Mouse (Mus musculus): Measurements from ENCODE around the gene Apbb1. TPM values are rescaled to one million over a fixed set of nuclear protein-coding genes. Genes with fewer than 3 reads are reported as not detected.
A peak's percentile ranks its signal among the peaks of the same experiment; 100 is the strongest.

Gene Apbb1
- polyA plus RNA-seq (2015; fragmentation: Nextera tagmentation; extraction: Ambion mirVana), result 31.4 and 34.1 TPM in 2 replicates

DNA sequence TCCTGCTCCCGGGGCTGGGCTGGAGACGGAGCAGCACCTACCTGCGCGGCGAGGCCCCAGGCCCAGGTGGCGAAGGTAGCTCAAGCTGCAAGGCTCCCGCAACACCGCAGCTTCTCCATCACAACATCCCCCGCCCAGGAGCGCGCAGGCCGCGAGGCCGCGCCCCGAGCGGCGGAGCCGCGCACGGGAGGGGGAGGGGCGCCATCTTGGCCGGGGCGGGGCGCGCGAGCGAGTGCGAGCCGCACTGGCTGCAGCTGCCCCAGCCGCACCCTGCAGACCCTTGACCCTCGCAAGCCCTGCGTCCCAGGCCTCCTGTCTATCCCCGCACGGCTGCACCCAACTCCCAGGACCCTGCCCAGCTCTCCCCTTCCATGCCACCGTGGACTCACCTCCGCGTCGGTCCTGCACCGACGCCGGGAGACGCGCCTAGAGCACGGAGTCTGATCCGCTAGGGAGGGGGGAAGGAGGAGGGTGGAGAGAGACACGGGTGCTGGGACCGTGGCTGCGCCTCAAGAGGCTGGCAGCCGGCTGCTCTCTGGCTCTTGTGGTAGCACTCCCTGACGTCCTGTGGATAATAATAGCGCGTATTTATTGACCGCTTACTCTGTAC is at the start of gene Apbb1:
TSS of gene Apbb1 (minus strand) at position 560 of the 610 bp plus-strand sequence.
- no peak for TF ChIP-seq CTCF (IDR thresholded peaks at IDR 0.05; ENCODE audit: low read depth)
- Histone ChIP-seq H3K4me1 (replicated peaks; ENCODE audit: insufficient read depth, low read length) (no peaks in the 10 kb centered on the region), H3K36me3 (ENCODE audit: insufficient read depth, low read length) (no peaks in the 10 kb centered on the region), H3K27me3 (ENCODE audit: insufficient read depth, low read length) (no peaks in the 10 kb centered on the region), H3K9me3 (replicated peaks; ENCODE audit: low read length) (no peaks in the 10 kb centered on the region), H3K27ac (peak within 1 kb of the TSS; percentile 57), H3K9ac (ENCODE audit: low read depth, low read length) (peak within 1 kb of the TSS; percentile 73), H3K4me2 (ENCODE audit: low read length) (peak within 1 kb of the TSS; percentile 74), H3K4me3 (replicated peaks; ENCODE audit: low read depth, low read length) (peak within 1 kb of the TSS; percentile 80)
- peak; percentile 74 for DNase-seq (ENCODE audit: low spot score)
- under 1% methylated on average over 41 of the region's 54 CpGs for WGBS
- peak; percentile 90 for ATAC-seq (replicated peaks; ENCODE audit: low FRiP score, low read depth)

DNA sequence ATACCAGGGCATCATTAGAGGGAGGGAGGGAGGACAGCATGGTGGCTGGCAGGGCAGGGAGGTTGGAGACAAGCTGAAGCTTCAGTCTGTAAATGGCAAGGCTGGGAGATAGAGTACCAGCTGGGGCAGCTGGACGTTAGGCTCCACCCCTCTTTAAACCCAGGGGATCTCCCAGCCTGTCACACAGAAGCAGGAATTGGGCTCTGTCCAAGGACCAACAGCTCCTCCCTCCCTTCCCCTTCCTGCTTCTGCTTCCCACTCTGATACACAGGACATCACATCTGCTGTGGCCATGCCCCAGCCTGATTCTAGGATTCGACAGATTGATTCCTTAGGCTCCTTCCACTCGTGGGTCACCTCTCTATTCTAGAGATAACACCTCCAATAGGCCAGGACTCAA is 47.2 kb upstream of the Apbb1 start:
- DNase-seq (ENCODE audit: low spot score) (peak; percentile 81), ATAC-seq (replicated peaks; ENCODE audit: low FRiP score, low read depth) (no peak)
- Histone ChIP-seq H3K4me2 (ENCODE audit: low read length) (no peak overlapping the region), H3K27me3 (ENCODE audit: insufficient read depth, low read length) (no peaks in the 10 kb centered on the region), H3K4me3 (replicated peaks; ENCODE audit: low read depth, low read length) (no peak overlapping the region), H3K27ac (no peak overlapping the region), H3K36me3 (ENCODE audit: insufficient read depth, low read length) (peaks cover 11% of the 10 kb centered on the region; the same call in 1 of the 2 replicates), H3K9me3 (replicated peaks; ENCODE audit: low read length) (no peaks in the 10 kb centered on the region), H3K4me1 (replicated peaks; ENCODE audit: insufficient read depth, low read length) (peaks cover 10% of the 10 kb centered on the region), H3K9ac (ENCODE audit: low read depth, low read length) (no peak overlapping the region)
- WGBS, result 24% methylated on average over 3 of the region's 3 CpGs
- no peak for TF ChIP-seq CTCF (IDR thresholded peaks at IDR 0.05; ENCODE audit: low read depth)

DNA sequence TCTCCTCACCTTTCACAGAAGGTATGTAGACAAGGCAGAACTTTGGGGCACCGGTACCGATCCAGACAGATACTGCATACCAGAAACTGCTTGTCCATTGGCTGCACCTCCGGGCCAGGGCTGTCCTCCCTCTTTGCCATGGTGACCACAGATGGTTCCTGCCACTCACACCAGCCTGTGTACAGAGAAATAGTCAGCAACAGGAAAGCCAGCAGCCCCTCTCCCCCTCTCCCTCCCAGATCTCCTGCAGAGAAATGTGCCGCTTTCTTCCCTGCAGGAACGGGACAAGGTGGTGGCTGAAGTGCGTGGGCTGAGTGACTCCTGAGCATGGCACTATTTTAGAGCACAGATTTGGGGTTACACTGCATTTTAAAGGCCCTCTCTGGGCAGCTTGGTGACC is 43.9 kb upstream of the Apbb1 start:
- H3K36me3 ChIP-seq (ENCODE audit: insufficient read depth, low read length), result peaks cover 17% of the 10 kb centered on the region
- H3K4me2 ChIP-seq (ENCODE audit: low read length), result no peak overlapping the region
- no peak overlapping the region for H3K4me3 ChIP-seq (replicated peaks; ENCODE audit: low read depth, low read length)
- H3K27me3 ChIP-seq (ENCODE audit: insufficient read depth, low read length), result no peaks in the 10 kb centered on the region
- DNase-seq (ENCODE audit: low spot score) (no peak), ATAC-seq (replicated peaks; ENCODE audit: low FRiP score, low read depth) (peak; percentile 60)
- H3K4me1 ChIP-seq (replicated peaks; ENCODE audit: insufficient read depth, low read length), result peaks cover 5% of the 10 kb centered on the region; the same call in 1 of the 2 replicates
- no peaks in the 10 kb centered on the region for H3K9me3 ChIP-seq (replicated peaks; ENCODE audit: low read length)
- TF ChIP-seq CTCF (IDR thresholded peaks at IDR 0.05; ENCODE audit: low read depth), result no peak
- H3K27ac ChIP-seq, result no peak overlapping the region
- 68% methylated on average over 6 of the region's 6 CpGs for WGBS
- H3K9ac ChIP-seq (ENCODE audit: low read depth, low read length), result no peak overlapping the region

DNA sequence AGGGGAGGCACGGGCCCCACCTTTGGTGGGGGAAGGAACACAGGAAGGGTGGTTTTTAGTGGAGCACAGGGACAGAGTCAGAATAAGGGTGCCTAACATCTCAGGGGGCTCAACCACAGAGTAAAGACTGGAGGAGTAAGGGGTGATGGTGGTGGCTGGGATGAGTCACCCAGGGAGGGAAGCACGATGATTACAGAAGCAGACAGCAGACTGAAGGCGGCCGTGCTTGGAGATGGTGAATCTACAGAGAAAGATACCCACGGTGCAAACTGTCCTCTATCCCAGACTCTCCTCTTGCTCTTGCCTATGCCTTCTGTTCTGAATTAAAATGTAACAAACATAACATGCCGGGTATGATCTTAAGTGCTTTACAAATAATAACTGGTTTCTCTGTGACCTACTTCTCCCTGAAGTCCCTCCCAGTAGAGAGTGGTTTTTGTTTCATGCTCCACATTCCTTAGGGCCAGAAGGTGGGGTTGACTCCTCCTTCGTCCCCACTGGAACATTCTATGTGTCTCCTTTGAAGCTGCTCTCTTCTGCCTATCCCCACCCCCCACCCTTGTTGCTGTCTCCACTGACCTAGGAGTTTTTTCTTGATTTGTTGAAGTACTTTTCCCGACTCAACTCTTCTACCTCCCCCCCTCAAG is 40.3 kb upstream of the Apbb1 start:
- Histone ChIP-seq H3K27me3 (ENCODE audit: insufficient read depth, low read length) (no peaks in the 10 kb centered on the region), H3K27ac (peak overlapping the region; percentile 54; the same call in 1 of the 2 replicates), H3K9ac (ENCODE audit: low read depth, low read length) (no peak overlapping the region), H3K36me3 (ENCODE audit: insufficient read depth, low read length) (peaks cover 44% of the 10 kb centered on the region), H3K4me3 (replicated peaks; ENCODE audit: low read depth, low read length) (no peak overlapping the region), H3K4me2 (ENCODE audit: low read length) (no peak overlapping the region), H3K9me3 (replicated peaks; ENCODE audit: low read length) (no peaks in the 10 kb centered on the region), H3K4me1 (replicated peaks; ENCODE audit: insufficient read depth, low read length) (no peaks in the 10 kb centered on the region)
- ATAC-seq (replicated peaks; ENCODE audit: low FRiP score, low read depth) (no peak; the same call in 1 of the 2 replicates), DNase-seq (ENCODE audit: low spot score) (peak; percentile 50)
- no peak for TF ChIP-seq CTCF (IDR thresholded peaks at IDR 0.05; ENCODE audit: low read depth)
- WGBS, result 70% methylated on average over 8 of the region's 8 CpGs

DNA sequence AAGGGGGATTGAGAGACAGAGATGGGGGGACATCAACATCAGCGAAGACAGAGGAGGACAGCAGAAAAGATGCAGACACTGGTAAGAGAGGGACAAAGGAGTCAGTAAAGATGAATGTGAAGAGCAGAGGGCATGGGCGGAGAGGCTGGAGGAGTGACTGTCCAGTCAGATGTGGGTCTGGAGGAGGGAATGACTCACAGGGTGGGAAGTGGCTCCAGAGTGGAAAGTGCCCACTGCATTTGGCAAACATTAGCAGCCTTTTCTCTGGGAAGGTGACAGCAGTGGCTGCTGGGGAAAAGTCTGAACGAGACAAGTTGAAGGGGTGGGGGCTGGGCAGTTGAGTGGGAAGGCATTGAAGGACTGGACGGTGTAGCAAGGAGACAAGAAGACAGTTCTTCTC is 39.6 kb upstream of the Apbb1 start:
- Histone ChIP-seq H3K27ac (0 out of 2 replicates have a peak overlapping the region, but pooled peaks have one; percentile 54), H3K27me3 (ENCODE audit: insufficient read depth, low read length) (no peaks in the 10 kb centered on the region), H3K4me1 (replicated peaks; ENCODE audit: insufficient read depth, low read length) (no peaks in the 10 kb centered on the region), H3K9me3 (replicated peaks; ENCODE audit: low read length) (no peaks in the 10 kb centered on the region), H3K36me3 (ENCODE audit: insufficient read depth, low read length) (peaks cover 48% of the 10 kb centered on the region), H3K4me3 (replicated peaks; ENCODE audit: low read depth, low read length) (no peak overlapping the region), H3K9ac (ENCODE audit: low read depth, low read length) (no peak overlapping the region), H3K4me2 (ENCODE audit: low read length) (no peak overlapping the region)
- TF ChIP-seq CTCF (IDR thresholded peaks at IDR 0.05; ENCODE audit: low read depth), result no peak
- DNase-seq (ENCODE audit: low spot score) (no peak), ATAC-seq (replicated peaks; ENCODE audit: low FRiP score, low read depth) (0 out of 2 replicates have a peak, but pooled peaks have one; percentile 25)
- 69% methylated on average over 4 of the region's 4 CpGs for WGBS

DNA sequence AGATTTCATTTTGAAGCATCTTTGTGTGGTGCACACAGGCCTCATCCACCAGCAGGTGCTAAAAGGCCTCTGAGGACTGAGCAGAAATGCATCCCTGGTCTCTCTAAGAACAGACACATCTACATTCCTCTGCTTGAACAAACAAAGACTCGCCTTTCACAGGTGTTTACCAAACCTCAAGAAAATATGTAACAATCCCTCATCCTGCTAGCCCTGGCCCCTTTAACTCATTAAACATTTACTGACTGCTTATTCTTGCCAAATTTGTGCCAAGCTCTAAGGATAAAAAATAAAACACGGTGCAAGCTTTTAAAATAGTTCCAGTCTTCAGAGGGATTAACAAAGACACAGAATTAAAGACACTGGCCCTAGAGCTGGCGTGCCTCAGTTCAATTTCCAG is 38.2 kb upstream of the Apbb1 start:
- H3K36me3 ChIP-seq (ENCODE audit: insufficient read depth, low read length), result peaks cover 45% of the 10 kb centered on the region
- WGBS, result 77% methylated on average over 3 of the region's 3 CpGs
- H3K27ac ChIP-seq, result no peak overlapping the region
- ATAC-seq (replicated peaks; ENCODE audit: low FRiP score, low read depth) (no peak), DNase-seq (ENCODE audit: low spot score) (no peak)
- no peaks in the 10 kb centered on the region for H3K4me1 ChIP-seq (replicated peaks; ENCODE audit: insufficient read depth, low read length)
- H3K4me2 ChIP-seq (ENCODE audit: low read length), result no peak overlapping the region
- TF ChIP-seq CTCF (IDR thresholded peaks at IDR 0.05; ENCODE audit: low read depth), result no peak
- H3K4me3 ChIP-seq (replicated peaks; ENCODE audit: low read depth, low read length), result no peak overlapping the region
- H3K9me3 ChIP-seq (replicated peaks; ENCODE audit: low read length), result no peaks in the 10 kb centered on the region
- H3K9ac ChIP-seq (ENCODE audit: low read depth, low read length), result no peak overlapping the region
- no peaks in the 10 kb centered on the region for H3K27me3 ChIP-seq (ENCODE audit: insufficient read depth, low read length)

Data from kidney, postnatal 0 days (tissue).